Mouse (Mus musculus): ENCODE results near the gene Ablim2. TPM values are rescaled to one million over a fixed set of nuclear protein-coding genes. Genes with fewer than 3 reads are reported as not detected.

The Ablim2 gene
- total and polyA plus RNA-seq, 2 experiments from 2014 or later: 30.0 to 44.6 TPM

DNA sequence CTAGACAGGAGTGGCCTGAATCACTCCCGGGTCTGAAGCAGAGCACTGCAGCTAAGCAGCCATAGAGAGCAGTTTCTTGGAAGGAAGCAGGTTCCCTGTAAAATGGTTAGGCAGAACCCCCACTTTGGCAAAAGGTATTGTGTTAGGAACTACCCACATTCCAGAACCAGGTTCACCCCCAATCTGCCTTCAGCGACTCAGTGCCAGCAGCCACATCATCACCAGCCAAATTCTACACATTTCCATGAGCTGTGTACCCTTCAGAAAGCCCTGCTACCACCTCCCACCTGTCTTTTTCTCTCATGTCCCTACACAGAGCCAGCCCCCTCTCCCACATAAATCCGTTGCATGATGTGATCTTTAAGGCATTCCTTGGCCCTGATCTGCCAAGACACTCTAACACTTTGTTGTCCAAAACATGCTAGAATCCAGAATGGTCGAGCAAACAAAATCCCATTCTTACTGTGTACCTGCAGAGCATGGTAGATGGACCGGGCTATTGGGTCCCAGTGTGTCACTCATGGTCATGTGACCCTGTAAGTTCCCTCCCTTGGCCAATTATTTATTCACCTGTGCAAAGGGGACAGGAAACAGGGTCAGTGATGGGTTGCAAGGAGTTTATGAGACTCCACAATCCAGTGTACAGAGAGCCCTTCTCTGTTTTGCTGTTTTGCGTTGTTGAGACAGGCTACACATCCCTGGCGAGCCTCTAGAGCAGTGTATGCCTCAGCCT lies 13.5 kb upstream of the Ablim2 start:
- no peaks in the 10 kb centered on the region for H3K9me3 ChIP-seq (ENCODE audit: low read length)
- no peaks in the 10 kb centered on the region for H3K4me1 ChIP-seq (ENCODE audit: insufficient read depth, low read length)
- no peak overlapping the region for H3K27ac ChIP-seq
- H3K27me3 ChIP-seq (ENCODE audit: insufficient read depth, low read length): peaks cover 6% of the 10 kb centered on the region; the same call in 1 of the 2 replicates
- no peak for DNase-seq (ENCODE audit: low spot score)
- ATAC-seq: no peak
- H3K4me3 ChIP-seq (ENCODE audit: low read length): no peak overlapping the region
- TF ChIP-seq CTCF (IDR thresholded peaks at IDR 0.05; ENCODE audit: low read depth): no peak
- H3K36me3 ChIP-seq (ENCODE audit: insufficient read depth, low read length): no peaks in the 10 kb centered on the region
- no peak overlapping the region for H3K4me2 ChIP-seq (ENCODE audit: low read depth, low read length)
- H3K9ac ChIP-seq (replicated peaks; ENCODE audit: low read length): no peak overlapping the region
- WGBS: 84% methylated on average over 7 of the region's 7 CpGs

DNA sequence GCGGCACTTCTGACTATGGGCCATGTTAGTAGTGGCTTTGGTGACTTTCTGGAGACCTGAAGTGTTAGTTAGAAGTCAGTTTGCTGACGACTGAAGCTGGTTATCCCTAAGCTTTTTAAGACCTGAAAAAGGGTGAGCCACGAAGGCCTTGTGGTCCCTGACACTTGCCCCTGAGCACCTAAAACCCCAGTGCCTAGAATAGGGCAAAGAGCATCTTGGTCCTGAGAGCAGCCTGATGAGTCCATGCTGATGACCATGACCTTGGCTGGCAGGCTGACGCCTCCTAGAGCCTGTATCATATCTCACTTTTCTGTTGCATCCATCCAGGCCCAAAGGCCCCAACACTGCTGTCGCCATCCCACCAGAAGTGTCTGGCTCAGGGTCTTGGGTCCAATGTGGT lies 12.3 kb upstream of the Ablim2 start:
- Histone ChIP-seq H3K27me3 (ENCODE audit: insufficient read depth, low read length) (peaks cover 6% of the 10 kb centered on the region; the same call in 1 of the 2 replicates), H3K4me2 (ENCODE audit: low read depth, low read length) (no peak overlapping the region), H3K27ac (no peak overlapping the region), H3K9me3 (ENCODE audit: low read length) (no peaks in the 10 kb centered on the region), H3K4me3 (ENCODE audit: low read length) (no peak overlapping the region), H3K4me1 (ENCODE audit: insufficient read depth, low read length) (no peaks in the 10 kb centered on the region), H3K36me3 (ENCODE audit: insufficient read depth, low read length) (no peaks in the 10 kb centered on the region), H3K9ac (replicated peaks; ENCODE audit: low read length) (no peak overlapping the region)
- ATAC-seq (no peak), DNase-seq (ENCODE audit: low spot score) (no peak)
- TF ChIP-seq CTCF (IDR thresholded peaks at IDR 0.05; ENCODE audit: low read depth): no peak
- WGBS: 87% methylated on average over 5 of the region's 5 CpGs

DNA sequence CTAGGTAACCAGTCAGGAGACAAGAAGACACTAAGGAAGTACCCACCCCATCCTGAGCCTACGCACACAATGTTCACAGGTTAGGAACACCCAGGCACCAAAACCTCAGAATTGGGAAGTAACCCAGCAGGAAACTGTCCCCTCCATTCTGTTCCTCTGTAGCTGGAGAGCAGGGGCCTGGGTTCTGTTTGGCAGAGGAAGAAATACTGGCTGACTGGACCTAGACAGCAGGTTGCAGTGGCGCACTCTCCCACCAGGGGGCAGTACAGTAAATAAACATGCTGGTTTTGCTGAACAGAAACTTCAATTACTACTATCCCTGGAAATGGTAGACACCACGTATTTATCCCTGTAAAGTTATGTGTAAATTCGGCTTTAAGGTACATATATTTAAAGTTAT lies 10.8 kb upstream of the Ablim2 start:
- 26% methylated on average over 4 of the region's 4 CpGs for WGBS
- H3K36me3 ChIP-seq (ENCODE audit: insufficient read depth, low read length): no peaks in the 10 kb centered on the region
- H3K27ac ChIP-seq: no peak overlapping the region
- no peaks in the 10 kb centered on the region for H3K9me3 ChIP-seq (ENCODE audit: low read length)
- no peaks in the 10 kb centered on the region for H3K27me3 ChIP-seq (ENCODE audit: insufficient read depth, low read length)
- no peak overlapping the region for H3K4me3 ChIP-seq (ENCODE audit: low read length)
- H3K4me1 ChIP-seq (ENCODE audit: insufficient read depth, low read length): no peaks in the 10 kb centered on the region
- TF ChIP-seq CTCF (IDR thresholded peaks at IDR 0.05; ENCODE audit: low read depth): peak; percentile 90
- H3K4me2 ChIP-seq (ENCODE audit: low read depth, low read length): no peak overlapping the region
- ATAC-seq: 0 out of 2 replicates have a peak, but pooled peaks have one; percentile 28
- H3K9ac ChIP-seq (replicated peaks; ENCODE audit: low read length): no peak overlapping the region
- peak; percentile 86 for DNase-seq (ENCODE audit: low spot score)

DNA sequence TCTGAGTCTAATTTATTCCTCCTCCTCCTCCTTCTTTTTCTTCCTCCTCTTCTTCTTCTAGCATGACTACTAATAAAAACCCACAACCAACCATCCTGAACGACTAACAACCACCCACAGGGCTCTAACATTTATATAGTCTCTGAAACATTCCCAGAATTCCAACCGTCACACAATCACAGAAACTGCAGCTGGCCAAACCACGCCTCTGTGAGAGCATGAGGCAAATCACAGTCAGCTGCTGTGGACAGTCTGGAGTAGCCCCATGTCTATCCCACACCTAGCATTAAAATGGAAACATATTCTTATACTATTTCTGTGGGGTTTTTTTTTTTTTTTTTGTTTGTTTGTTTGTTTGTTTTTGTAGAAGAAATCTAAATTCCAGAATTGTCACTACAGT lies 8.3 kb upstream of the Ablim2 start:
- no peak for TF ChIP-seq CTCF (IDR thresholded peaks at IDR 0.05; ENCODE audit: low read depth)

DNA sequence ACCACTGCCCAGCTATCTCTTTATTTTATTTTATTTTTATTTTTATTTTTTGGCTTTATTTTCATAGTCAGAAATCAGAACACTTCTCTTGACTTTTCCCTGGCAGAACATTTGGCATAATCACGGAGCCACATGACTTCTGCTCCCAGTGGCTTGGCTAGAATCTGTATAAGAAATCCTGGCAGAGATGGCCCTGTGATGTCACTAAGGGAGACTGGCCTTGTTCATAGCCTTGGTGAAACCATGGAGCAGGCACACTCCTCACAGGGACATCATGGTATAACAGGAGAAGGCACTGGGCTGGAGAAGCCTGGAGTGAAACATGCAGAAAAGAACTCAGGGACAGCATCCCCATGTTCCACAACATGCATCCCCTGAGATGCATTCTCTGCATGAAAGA lies 7.7 kb upstream of the Ablim2 start:
- Histone ChIP-seq H3K27ac (no peak overlapping the region), H3K9ac (replicated peaks; ENCODE audit: low read length) (no peak overlapping the region), H3K4me1 (ENCODE audit: insufficient read depth, low read length) (no peaks in the 10 kb centered on the region), H3K9me3 (ENCODE audit: low read length) (no peaks in the 10 kb centered on the region), H3K36me3 (ENCODE audit: insufficient read depth, low read length) (no peaks in the 10 kb centered on the region), H3K4me3 (ENCODE audit: low read length) (no peak overlapping the region), H3K27me3 (ENCODE audit: insufficient read depth, low read length) (no peaks in the 10 kb centered on the region), H3K4me2 (ENCODE audit: low read depth, low read length) (no peak overlapping the region)
- ATAC-seq (no peak), DNase-seq (ENCODE audit: low spot score) (no peak)
- WGBS: 83% methylated on average over 1 of the region's 1 CpGs
- no peak for TF ChIP-seq CTCF (IDR thresholded peaks at IDR 0.05; ENCODE audit: low read depth)

More for the DNA sequence above, 8.3 kb upstream of the Ablim2 start:
- H3K9me3 ChIP-seq (ENCODE audit: low read length): no peaks in the 10 kb centered on the region
- no peaks in the 10 kb centered on the region for H3K36me3 ChIP-seq (ENCODE audit: insufficient read depth, low read length)
- H3K27me3 ChIP-seq (ENCODE audit: insufficient read depth, low read length): no peaks in the 10 kb centered on the region
- H3K4me2 ChIP-seq (ENCODE audit: low read depth, low read length): no peak overlapping the region
- H3K4me3 ChIP-seq (ENCODE audit: low read length): no peak overlapping the region
- H3K9ac ChIP-seq (replicated peaks; ENCODE audit: low read length): no peak overlapping the region
- no peak for ATAC-seq
- H3K27ac ChIP-seq: no peak overlapping the region
- 59% methylated on average over 3 of the region's 3 CpGs for WGBS
- no peaks in the 10 kb centered on the region for H3K4me1 ChIP-seq (ENCODE audit: insufficient read depth, low read length)
- no peak for DNase-seq (ENCODE audit: low spot score)

DNA sequence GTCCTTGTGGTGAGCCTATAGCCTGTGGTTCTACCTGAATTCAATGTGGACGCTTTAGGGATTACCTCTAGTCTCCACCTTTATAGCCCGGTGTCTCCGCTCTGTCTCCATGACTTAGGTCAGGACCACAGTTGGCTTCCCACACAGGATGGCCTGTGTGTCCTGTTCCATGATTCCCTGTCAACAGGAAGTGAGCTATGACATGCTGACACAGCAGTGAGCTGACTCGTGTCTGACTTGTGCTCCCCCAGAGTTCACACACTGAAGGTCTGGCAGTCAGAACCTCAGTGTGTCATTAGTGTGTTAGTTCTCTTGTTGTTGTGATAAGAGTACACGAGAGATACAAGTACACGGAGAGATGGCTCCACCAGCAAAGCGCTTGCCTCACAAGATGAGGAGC lies 6.7 kb upstream of the Ablim2 start:
- 84% methylated on average over 7 of the region's 7 CpGs for WGBS

DNA sequence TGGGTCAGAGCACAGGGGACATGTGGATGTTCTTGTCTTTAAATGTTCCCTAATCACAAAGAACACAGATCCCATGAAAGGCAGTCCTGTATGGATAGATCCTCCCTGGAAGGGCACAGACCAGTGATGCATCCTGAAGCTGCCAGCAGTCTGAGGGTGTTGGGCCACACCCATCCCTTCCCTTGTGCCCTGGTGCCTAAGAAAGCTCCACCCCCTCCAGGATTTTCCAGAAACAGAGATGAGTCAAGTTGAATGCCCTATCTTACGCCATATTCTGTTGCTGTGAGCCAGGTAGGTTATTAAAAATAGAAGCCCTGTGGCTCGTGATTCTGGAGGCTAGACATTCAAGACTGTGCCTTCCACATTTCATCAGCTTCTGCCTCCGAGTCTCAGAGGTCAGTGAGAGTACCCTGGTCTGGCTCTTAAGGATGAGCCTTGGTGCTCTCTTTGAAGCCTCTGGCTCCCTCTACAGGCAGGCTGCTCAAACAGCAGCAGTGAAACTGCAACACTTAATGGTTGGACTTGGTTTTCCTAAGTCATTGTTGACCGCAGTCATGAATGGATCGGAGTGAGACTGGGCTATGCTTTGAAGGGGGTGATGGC lies 2.4 kb upstream of the Ablim2 start:
- DNase-seq (ENCODE audit: low spot score) (peak; percentile 85), ATAC-seq (no peak)
- 25% methylated on average over 5 of the region's 5 CpGs for WGBS
- Histone ChIP-seq H3K36me3 (ENCODE audit: insufficient read depth, low read length) (no peaks in the 10 kb centered on the region), H3K9me3 (ENCODE audit: low read length) (no peaks in the 10 kb centered on the region), H3K4me3 (ENCODE audit: low read length) (no peak overlapping the region), H3K9ac (replicated peaks; ENCODE audit: low read length) (no peak overlapping the region), H3K27ac (no peak overlapping the region), H3K4me2 (ENCODE audit: low read depth, low read length) (no peak overlapping the region), H3K4me1 (ENCODE audit: insufficient read depth, low read length) (peaks cover 12% of the 10 kb centered on the region), H3K27me3 (ENCODE audit: insufficient read depth, low read length) (no peaks in the 10 kb centered on the region)
- peak; percentile 92 for TF ChIP-seq CTCF (IDR thresholded peaks at IDR 0.05; ENCODE audit: low read depth)

More for the DNA sequence above, 6.7 kb upstream of the Ablim2 start:
- Histone ChIP-seq H3K27ac (no peak overlapping the region), H3K36me3 (ENCODE audit: insufficient read depth, low read length) (no peaks in the 10 kb centered on the region), H3K4me2 (ENCODE audit: low read depth, low read length) (no peak overlapping the region), H3K27me3 (ENCODE audit: insufficient read depth, low read length) (no peaks in the 10 kb centered on the region), H3K4me1 (ENCODE audit: insufficient read depth, low read length) (no peaks in the 10 kb centered on the region), H3K9me3 (ENCODE audit: low read length) (no peaks in the 10 kb centered on the region), H3K9ac (replicated peaks; ENCODE audit: low read length) (no peak overlapping the region), H3K4me3 (ENCODE audit: low read length) (no peak overlapping the region)
- no peak for TF ChIP-seq CTCF (IDR thresholded peaks at IDR 0.05; ENCODE audit: low read depth)
- DNase-seq (ENCODE audit: low spot score): no peak
- ATAC-seq: no peak

All from hindbrain, postnatal 0 days (tissue).